Mouse (Mus musculus) left cerebral cortex, adult 8-10 months (tissue): ENCODE results near the gene Ly6g. TPM values are rescaled to one million over a fixed set of nuclear protein-coding genes. Genes with fewer than 3 reads are reported as not detected.
"Not testable (repeated sequence)": the region's sequence is repeated elsewhere in the genome, so short reads cannot be mapped to it uniquely, and the experiment has no call there.

ENCODE experiments used
- DNase-seq, 2 experiments: peaks; one replicate each; pipeline ENCODE4 v3.0.0; 2022; ENCODE audit warnings: low spot score in 2 of 2
- total RNA-seq, 4 experiments: library from RNA; stranded (reverse); gene quantifications; 2 replicates each; pipeline ENCODE4 v1.2.4; 2022

Ly6g gene
- total RNA-seq, result not detected

DNA sequence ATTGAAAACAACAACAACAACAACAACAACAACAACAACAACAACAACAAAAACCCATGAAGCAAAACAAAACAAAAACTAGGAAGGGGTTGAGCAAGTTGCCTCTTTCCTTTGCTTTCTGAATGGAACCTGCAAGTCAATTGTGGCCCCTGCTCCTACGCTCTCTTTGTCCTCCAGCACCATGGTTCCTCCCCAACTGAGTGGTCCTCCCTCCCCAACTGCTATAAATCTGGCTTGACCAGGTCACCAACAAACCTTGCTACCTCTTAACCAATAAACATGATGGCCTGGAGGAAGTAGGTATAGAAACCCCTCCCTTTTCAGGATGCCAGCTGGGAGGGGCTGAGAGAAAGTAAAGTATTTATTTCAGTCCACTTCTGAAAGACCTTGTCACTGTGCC is at the start of gene Ly6g:
Ly6g (plus strand) TSS at position 301 of the 400 bp plus-strand sequence.
- no peak for DNase-seq

- DNase-seq, result not testable (repeated sequence)
Measured at GRCm38 (mm10) chr15:75110424-75110823, 44.6 kb upstream of the Ly6g start.

DNA sequence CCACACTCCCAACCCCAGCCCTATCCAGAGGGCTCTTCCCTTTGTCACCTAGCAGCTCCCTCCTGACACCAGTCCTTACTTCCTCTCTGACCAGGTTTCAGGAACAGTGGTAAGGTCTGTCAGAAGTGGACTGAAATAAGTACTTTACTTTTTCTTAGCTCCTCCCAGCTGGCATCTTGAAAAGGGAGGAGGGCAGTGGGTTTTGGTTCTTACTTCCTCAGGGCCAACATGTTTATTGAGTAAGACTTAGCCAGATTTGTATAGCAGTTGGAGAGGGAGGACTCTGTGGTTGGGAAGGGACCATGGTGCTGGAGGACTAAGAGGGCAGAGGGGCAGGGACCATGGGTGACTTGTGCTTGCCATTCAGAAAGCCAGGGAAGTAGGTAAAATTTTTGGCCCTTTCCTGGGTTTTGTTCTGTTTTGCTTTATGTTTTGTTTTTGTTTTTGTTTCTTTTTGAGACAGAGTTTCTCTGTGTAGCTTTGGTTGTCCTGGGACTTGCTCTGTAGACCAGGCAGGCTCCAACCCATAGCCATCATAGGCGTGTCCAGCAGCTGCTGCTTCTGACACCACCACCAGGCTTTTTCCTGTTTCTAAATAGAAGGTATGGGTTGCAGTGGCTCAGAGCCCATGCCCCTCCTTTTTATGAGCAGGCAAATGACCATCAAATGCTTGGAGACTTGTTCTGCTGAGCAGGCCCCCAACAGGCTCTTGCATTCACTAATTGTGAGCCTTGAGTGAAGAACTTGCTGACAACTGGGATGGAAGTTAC is 43.0 kb upstream of the Ly6g start, which contains the start of gene Ly6c2:
Ly6c2 (minus strand) TSS at position 110 of the 770 bp plus-strand sequence.
- DNase-seq, result not testable (repeated sequence)

DNA sequence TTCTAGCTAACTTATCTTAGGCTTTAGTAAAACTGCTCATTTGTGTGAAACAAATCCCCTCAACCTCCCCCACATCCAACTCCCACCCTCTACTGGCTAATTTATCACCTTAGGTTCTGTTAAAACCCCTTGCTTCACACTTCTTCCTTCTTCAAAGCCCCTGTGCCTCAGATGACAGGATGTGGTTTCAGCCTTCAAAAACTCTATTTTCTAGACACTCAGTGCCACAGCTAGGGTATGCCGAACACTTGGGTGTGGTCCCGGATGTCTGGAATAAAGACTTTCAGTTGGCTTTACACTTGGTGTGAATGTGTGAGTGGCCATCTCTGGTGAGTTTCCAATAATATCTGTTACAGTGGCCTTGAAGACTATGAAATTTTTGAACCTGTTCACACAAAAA is 38.5 kb upstream of the Ly6g start:
- DNase-seq, result no peak

DNA sequence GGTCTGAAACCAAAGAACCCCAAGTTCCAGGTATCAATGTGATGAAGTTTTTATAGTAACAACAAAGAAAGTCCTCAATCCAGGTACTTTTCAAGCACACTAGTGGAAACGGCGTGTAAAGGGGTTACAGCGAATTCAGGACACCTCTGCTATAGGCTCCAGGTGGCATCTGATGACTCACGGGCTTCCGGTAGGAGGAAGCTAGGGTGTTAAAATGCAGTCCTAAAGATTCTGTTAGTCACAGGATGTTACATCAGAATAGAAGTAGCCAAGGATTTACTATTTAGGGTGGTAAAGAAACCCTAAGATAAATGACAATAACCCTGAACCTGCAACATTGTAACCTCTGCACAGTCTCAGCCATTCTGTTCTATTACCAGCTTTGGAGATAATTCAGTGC is 37.6 kb upstream of the Ly6g start:
- not testable (repeated sequence) for DNase-seq

DNA sequence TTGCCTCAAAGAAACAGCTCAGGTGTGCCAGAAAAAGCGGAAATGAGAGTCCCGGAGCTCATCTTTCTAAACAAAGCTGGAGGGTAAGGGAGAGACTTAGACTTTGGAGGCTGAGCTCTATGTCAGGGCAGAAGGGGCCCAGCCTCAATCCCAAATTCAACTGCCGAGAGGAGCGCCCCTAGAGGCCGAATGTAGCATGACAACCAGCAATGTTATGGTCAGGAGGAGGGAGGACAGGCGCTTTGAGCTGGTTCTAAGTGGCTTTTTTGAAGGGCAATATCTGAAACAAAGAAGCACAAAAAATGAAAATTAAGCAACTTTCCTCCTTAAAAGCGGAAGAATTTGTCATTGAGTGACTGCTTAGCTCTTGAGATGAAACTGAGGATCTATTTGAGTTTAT is 36.3 kb upstream of the Ly6g start:
- DNase-seq, result not testable (repeated sequence)

DNA sequence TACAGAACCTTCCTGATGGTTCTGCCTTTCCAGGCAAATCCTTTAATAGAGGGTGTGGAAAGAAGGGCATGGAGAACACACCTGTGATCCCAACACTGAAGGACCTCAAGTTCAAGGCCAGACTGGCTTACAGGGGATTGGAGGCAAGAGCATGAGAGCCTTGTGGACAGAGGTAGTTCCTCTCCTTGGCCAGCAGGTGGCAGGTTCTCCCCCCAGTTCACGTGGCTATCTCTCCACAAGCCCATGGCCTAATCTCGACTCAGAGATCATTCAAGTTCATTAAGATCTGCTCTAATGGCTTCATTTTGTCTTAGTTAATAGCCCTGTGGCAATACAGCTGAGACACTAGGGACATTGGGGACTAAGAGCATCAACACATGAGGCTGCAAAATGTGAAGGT is 35.0 kb upstream of the Ly6g start:
- DNase-seq, result no peak

- DNase-seq, result not testable (repeated sequence)
Measured at GRCm38 (mm10) chr15:75132346-75132745, 22.7 kb upstream of the Ly6g start.

GRCm38 (mm10) chr15:75135090-75135783 is 19.8 kb upstream of the Ly6g start:
- DNase-seq, result not testable (repeated sequence)

- DNase-seq, result not testable (repeated sequence)
Measured at GRCm38 (mm10) chr15:75137739-75138138, 17.3 kb upstream of the Ly6g start.

- not testable (repeated sequence) for DNase-seq
Measured at GRCm38 (mm10) chr15:75141812-75142360, 13.2 kb upstream of the Ly6g start.

DNA sequence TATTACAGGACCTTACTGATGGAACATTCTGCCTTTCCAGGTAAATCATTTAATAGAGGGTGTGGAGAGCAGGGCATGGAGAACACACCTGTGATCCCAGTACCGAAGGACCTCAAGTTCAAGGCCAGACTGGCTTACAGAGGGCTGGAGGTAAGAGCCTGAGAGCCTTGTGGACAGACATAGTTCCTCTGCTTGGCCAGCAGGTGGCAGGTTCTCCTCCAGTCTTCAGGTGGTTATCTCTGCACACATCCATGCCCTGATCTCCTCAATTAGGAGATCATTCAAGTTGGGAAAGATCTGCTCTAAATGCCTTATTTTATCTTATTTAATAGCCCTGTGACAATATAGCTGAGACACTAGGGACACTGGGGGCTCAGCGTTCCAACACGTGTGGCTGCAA is 11.3 kb upstream of the Ly6g start:
- no peak for DNase-seq

GRCm38 (mm10) chr15:75153087-75153486 is 2.0 kb upstream of the Ly6g start:
- no peak for DNase-seq

DNA sequence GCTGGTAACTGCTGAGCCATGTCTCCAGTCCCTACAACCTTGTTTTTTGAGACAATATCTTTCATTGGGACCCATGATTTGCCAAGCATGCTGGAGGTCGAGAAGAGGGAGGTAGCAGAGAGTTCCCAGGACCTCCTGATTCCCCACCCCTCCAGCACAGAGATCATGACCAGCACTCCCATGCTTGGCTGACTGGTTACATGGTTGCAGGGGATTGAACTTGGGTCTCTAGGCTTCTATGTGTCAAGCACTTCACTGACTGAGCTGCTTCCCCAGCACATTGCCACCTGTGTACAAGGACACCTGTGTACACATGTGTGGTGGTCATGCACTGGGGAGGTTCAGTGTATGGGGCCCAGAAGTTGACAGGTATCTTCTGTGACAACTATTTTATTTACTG is 2.6 kb downstream of the Ly6g start:
- DNase-seq, result no peak

GRCm38 (mm10) chr15:75175506-75175905 is 20.5 kb downstream of the Ly6g start:
- no peak for DNase-seq

DNA sequence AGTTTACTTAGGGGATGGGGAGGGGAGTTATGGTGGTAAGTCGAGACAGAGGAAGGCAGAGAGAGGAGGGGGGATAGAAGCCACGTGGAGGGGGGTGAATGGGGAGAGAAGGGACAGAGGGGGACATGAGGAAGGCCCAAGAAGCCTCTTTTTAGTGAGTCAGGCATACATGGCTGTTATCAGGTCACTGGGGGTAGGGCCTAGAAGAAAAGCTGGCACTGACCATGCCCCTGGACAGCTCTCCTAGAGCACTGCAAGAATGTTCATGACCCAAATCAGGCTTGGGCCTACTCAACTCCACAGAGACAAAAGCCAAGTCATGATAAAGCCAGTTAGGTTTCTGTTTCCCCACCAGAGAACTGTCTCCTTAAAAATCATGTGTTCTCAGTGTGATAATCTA is 31.3 kb downstream of the Ly6g start:
- DNase-seq, result no peak

DNA sequence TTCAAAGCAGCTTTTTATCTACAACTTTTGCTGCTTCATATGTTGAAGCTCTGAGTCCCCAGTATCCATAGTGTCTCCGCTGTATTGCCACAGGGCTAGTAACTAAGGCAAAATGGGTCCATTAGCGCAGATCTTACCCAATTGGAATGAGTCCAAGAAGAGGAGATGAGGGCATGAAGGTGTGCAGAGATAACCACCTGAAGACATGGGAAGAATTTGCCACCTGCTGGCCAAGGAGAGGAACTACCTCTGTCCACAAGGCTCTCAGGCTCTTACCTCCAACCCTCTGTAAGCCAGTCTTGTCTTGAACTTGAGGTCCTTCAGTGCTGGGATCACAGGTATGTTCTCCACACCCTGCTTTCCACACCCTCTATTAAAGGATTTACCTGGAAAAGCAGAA is 34.1 kb downstream of the Ly6g start:
- no peak for DNase-seq

GRCm38 (mm10) chr15:75190560-75190959 is 35.5 kb downstream of the Ly6g start:
- DNase-seq, result not testable (repeated sequence)
